Mouse (Mus musculus) neural tube, embryonic 10.5 days (tissue): Measurements from ENCODE around the gene Adh6a.
"Not testable (repeated sequence)": the region's sequence is repeated elsewhere in the genome, so short reads cannot be mapped to it uniquely, and the experiment has no call there.

Experiments used
- DNase-seq: peaks from one replicate; pipeline ENCODE4 v3.0.0-alpha.2; 2017; ENCODE audit warnings: low spot score; ENCODE audit errors: extremely low spot score

The Adh6a gene

DNA sequence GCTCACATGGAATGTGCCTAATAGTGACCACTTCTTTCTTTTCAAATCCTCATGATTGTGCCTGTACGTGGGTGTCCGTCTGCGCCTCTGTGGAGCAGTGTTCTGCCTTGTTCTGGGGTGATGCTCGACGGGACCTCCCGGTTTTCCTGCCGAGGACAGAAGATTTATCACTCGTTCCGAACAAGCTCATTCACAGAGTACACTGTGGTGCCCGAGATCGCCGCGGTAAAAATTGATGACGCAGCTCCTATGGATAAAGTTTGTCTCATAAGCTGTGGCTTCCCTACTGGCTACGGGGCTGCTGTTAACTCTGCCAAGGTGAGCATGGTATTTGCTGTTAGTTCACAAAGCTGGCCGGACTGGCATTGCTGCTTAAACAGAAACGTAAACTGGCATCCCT lies 11.9 kb downstream of the Adh6a start:
- no peak for DNase-seq

- DNase-seq = no peak
These were observed 12.4 kb downstream of the Adh6a start for GRCm38 (mm10) chr3:138325466-138325865.

DNA sequence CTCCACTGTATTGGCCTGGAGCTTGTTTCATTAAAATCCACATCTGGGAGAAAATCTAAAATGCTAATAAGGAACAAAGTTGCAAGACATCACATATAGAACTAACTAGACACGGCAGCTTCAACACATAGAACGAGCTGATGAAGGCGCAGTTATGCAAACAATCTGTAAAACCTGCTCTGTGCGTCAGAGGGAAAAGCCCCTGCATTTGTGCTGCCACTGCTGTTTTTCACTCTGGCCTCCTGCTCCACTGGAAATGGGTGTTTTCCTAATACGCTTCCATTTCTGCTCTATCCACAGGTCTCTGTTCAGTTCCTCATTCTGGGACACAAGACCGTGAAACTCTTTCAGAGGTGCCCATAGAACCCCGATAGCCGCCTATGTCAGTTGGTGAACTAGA lies 20.8 kb downstream of the Adh6a start:
- no peak for DNase-seq

GRCm38 (mm10) chr3:138334320-138334719 lies 21.2 kb downstream of the Adh6a start:
- DNase-seq = no peak

DNA sequence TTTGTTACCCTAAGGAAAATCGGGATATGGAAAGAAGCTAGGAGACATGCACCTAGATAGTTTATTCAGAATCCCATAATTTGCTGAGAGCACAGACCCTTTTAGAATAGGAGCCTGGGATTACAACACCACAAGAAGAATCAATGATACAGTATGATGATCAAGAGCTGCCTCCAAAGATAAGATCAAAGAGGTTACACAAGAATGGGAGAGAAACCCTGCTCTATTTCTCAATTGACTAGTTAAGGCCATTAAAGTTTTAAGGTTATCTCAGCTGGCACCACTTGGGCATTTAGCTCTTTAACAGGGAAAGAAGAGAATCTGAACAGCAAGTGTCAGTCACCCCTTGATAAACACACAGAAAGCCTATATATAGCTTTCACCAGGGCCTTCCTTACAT lies 22.5 kb downstream of the Adh6a start:
- DNase-seq = no peak

- DNase-seq = no peak
These were observed 23.1 kb downstream of the Adh6a start for GRCm38 (mm10) chr3:138336104-138336754.

DNA sequence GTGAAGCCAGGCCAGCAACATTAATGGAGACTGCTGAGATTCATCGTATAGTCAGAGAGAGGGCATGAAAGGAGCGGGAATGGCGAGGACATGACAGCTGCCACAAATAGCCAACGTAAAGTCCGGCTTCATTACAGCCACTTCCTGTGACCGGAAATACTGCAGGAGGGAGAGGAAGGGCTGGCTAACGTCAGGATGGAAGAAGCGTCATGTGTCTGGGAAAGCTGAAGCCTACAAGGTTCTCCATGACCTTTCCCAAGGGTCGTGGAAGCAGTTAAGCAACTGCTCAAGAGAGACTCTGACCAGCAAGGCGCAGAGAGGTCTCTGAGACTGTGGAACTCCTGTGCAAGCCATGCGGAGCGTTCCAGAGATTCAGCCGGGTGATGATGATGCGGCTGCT lies 28.4 kb downstream of the Adh6a start, which contains the start of gene Adh6b:
TSS of gene Adh6b (plus strand) at position 305 of the 400 bp plus-strand sequence.
- DNase-seq = no peak

GRCm38 (mm10) chr3:138347041-138347440 lies 34.0 kb downstream of the Adh6a start:
- no peak for DNase-seq

- DNase-seq = no peak
These were observed 39.1 kb downstream of the Adh6a start for GRCm38 (mm10) chr3:138352012-138352809.

DNA sequence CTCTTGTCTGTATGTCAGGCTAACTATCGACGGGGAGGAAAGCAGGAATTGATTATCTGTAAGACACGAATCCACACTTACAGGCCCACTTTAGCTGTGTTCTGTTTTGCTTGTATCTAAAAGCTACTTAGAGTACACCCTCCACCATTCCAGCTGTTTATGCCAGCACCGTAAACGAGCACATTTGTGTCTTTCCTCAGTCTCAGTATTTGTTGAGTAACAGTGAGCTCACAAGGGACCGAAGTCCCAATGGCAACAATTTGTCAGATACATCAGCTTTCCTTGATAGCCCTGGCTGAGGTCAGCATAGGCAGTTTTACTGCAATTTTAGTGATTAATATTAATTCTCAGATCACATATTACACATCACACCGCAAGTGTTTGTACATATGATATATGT lies 45.8 kb downstream of the Adh6a start:
- no peak for DNase-seq

GRCm38 (mm10) chr3:138360721-138361120 lies 47.6 kb downstream of the Adh6a start:
- DNase-seq = no peak

DNA sequence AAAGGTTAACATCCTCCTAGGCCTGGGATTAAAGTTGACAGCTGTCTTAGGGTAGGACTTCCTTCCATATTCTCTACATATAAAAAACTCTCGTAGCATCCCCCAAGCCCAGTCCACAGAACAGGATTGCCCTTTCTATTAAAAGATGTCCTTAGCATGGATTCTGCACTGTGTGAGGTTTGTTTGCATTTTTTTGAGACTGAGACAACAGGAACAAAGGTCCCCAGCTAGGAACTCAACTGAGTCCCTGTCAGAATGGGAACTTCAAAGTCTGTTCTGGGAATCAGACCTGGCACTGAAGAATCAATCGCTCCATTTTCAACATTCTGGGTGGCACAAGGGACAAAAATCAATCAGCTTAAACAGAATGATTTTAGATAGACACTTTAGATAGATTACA lies 49.8 kb downstream of the Adh6a start:
- no peak for DNase-seq

GRCm38 (mm10) chr3:138366181-138366580 lies 53.1 kb downstream of the Adh6a start:
- no peak for DNase-seq

- no peak for DNase-seq
These were observed 56.5 kb downstream of the Adh6a start for GRCm38 (mm10) chr3:138369546-138369945.

- DNase-seq = not testable (repeated sequence)
These were observed 57.2 kb downstream of the Adh6a start for GRCm38 (mm10) chr3:138370289-138370688.

GRCm38 (mm10) chr3:138373920-138374319 lies 60.8 kb downstream of the Adh6a start:
- no peak for DNase-seq

- no peak for DNase-seq
These were observed 62.1 kb downstream of the Adh6a start for GRCm38 (mm10) chr3:138375148-138375547.
